Mouse (Mus musculus) cerebellum, adult 11-12 months (tissue): ENCODE results near the gene Gm884.

Source experiments
- DNase-seq: peaks from one replicate; pipeline ENCODE4 v3.0.0; 2022

Gene Gm884

GRCm38 (mm10) chr11:103621040-103621439 is at the start of gene Gm884:
Gene Gm884 (minus strand): TSS chr11:103621140.
- DNase-seq: no peak

GRCm38 (mm10) chr11:103666907-103667426 is 46.0 kb upstream of the Gm884 start:
- no peak for DNase-seq

- peak; percentile 34 for DNase-seq
Observed at GRCm38 (mm10) chr11:103666181-103666906, 45.4 kb upstream of the Gm884 start.

- DNase-seq: no peak
Observed at GRCm38 (mm10) chr11:103665695-103666094, 44.8 kb upstream of the Gm884 start.

GRCm38 (mm10) chr11:103663119-103663518 is 42.2 kb upstream of the Gm884 start:
- DNase-seq: no peak

- DNase-seq: no peak
Observed at GRCm38 (mm10) chr11:103662546-103662945, 41.6 kb upstream of the Gm884 start.

- DNase-seq: no peak
Observed at GRCm38 (mm10) chr11:103661863-103662262, 40.9 kb upstream of the Gm884 start.

GRCm38 (mm10) chr11:103658189-103658588 is 37.2 kb upstream of the Gm884 start:
- DNase-seq: no peak

GRCm38 (mm10) chr11:103656520-103656919 is 35.6 kb upstream of the Gm884 start:
- no peak for DNase-seq

- DNase-seq: no peak
Observed at GRCm38 (mm10) chr11:103653359-103653965, 32.5 kb upstream of the Gm884 start.

- DNase-seq: no peak
Observed at GRCm38 (mm10) chr11:103651426-103651825, 30.5 kb upstream of the Gm884 start.

GRCm38 (mm10) chr11:103649983-103650493 is 29.1 kb upstream of the Gm884 start:
- no peak for DNase-seq

GRCm38 (mm10) chr11:103649301-103649982 is 28.5 kb upstream of the Gm884 start, which contains the start of gene Rprml:
Gene Rprml (plus strand): TSS chr11:103649570.
- DNase-seq: peak; percentile 39

- DNase-seq: no peak
Observed at GRCm38 (mm10) chr11:103648656-103649055, 27.7 kb upstream of the Gm884 start.

GRCm38 (mm10) chr11:103647921-103648620 is 27.1 kb upstream of the Gm884 start:
- DNase-seq: no peak

GRCm38 (mm10) chr11:103646301-103646700 is 25.4 kb upstream of the Gm884 start:
- no peak for DNase-seq

GRCm38 (mm10) chr11:103645731-103646130 is 24.8 kb upstream of the Gm884 start:
- DNase-seq: peak; percentile 55

GRCm38 (mm10) chr11:103643211-103643610 is 22.3 kb upstream of the Gm884 start:
- no peak for DNase-seq

GRCm38 (mm10) chr11:103639407-103639946 is 18.5 kb upstream of the Gm884 start:
- no peak for DNase-seq

GRCm38 (mm10) chr11:103638790-103639189 is 17.9 kb upstream of the Gm884 start, which contains the start of gene Lyzl6:
Gene Lyzl6 (minus strand): TSS chr11:103638890.
- DNase-seq: no peak

- DNase-seq: no peak
Observed at GRCm38 (mm10) chr11:103636261-103636660, 15.3 kb upstream of the Gm884 start.

GRCm38 (mm10) chr11:103635481-103635880 is 14.5 kb upstream of the Gm884 start:
- no peak for DNase-seq
